Mouse (Mus musculus): ENCODE measurements around the gene Cfap43. TPM values are rescaled to one million over a fixed set of nuclear protein-coding genes. Genes with fewer than 3 reads are reported as not detected.
A peak's percentile ranks its signal among the peaks of the same experiment; 100 is the strongest.

The Cfap43 gene
- polyA plus RNA-seq, 1 experiment, result 0.02 TPM

DNA sequence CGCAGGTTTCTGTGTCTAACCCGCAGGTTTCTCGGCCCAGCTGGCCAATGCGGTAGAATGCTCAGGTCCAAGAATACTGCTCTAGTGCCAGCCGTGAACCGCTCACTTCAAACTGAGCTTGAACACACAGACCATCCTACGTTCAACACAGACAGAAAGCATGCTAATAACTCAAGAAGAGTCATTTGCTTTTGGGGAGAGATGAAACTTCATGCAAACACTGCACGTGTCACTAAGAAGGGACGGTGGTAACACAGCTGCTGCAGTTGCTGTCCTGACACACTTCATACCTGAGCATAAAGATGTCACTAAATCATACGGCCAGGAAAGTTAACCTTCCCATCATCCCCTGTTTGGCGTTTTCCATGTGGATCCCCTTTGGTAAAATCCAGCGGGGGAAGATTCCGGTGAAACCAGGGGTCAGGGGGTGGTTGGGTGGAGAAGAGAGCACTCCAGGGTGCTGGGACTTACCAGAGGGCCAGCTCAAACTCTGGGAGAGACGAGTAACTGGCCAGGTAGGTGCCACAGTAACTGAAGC is 89.1 kb downstream of the Cfap43 start:
- no peak overlapping the region for H3K4me3 ChIP-seq
- no peaks in the 10 kb centered on the region for H3K79me2 ChIP-seq (ENCODE audit: control insufficient read depth, insufficient read depth)
- TF ChIP-seq MYOG (IDR thresholded peaks at IDR 0.05; ENCODE audit: control insufficient read depth in 1 of 3, insufficient read depth in 1 of 3, insufficient read length in 2 of 3, low read depth in 2 of 3) (no peak), USF1 (IDR thresholded peaks at IDR 0.05; ENCODE audit: low read depth) (no peak), REST (IDR thresholded peaks at IDR 0.05; ENCODE audit: insufficient read depth, insufficient read length) (no peak), CEBPB (IDR thresholded peaks at IDR 0.05; ENCODE audit: insufficient read depth, poor library complexity, severe bottlenecking) (no peak)
- no peak overlapping the region for H3K4me2 ChIP-seq (ENCODE audit: low read depth)
- no peaks in the 10 kb centered on the region for H3K27me3 ChIP-seq (ENCODE audit: control insufficient read depth, insufficient read depth, insufficient read length)
- no peaks in the 10 kb centered on the region for H3K36me3 ChIP-seq (ENCODE audit: control insufficient read depth, insufficient read depth)
- H3ac ChIP-seq (ENCODE audit: control insufficient read depth, insufficient read length), result no peak overlapping the region

DNA sequence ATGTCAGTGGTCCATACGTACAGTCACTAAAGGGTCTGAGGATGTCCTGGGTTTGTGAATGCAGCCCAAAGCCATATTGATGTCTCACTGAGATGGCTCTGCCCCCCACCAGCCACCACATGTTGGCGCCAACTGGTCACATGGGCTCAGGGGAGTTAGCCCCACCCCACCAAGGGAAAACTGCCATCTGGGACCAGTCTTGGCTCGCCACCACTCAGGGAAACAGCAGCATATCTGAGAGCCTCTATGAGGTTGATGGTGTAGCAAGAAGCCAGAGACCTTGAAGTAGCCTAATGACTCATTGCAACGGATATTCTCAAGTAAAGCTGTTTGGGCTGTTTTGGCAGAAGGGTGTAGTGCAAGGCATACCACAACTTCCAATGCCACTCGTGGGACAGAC is 95.1 kb downstream of the Cfap43 start:
- TF ChIP-seq SRF (IDR thresholded peaks at IDR 0.05; ENCODE audit: control insufficient read depth, insufficient read length, low read depth), result no peak
- TF ChIP-seq USF1 (IDR thresholded peaks at IDR 0.05; ENCODE audit: low read depth), result peak; percentile 50
- no peaks in the 10 kb centered on the region for H3K79me2 ChIP-seq (ENCODE audit: control insufficient read depth, insufficient read depth)
- H3K36me3 ChIP-seq (ENCODE audit: control insufficient read depth, insufficient read depth), result no peaks in the 10 kb centered on the region
- no peak overlapping the region for H3K4me2 ChIP-seq (ENCODE audit: low read depth)
- H3K4me3 ChIP-seq, result no peak overlapping the region
- H3ac ChIP-seq (ENCODE audit: control insufficient read depth, insufficient read length), result no peak overlapping the region
- no peaks in the 10 kb centered on the region for H3K27me3 ChIP-seq (ENCODE audit: control insufficient read depth, insufficient read depth, insufficient read length)

DNA sequence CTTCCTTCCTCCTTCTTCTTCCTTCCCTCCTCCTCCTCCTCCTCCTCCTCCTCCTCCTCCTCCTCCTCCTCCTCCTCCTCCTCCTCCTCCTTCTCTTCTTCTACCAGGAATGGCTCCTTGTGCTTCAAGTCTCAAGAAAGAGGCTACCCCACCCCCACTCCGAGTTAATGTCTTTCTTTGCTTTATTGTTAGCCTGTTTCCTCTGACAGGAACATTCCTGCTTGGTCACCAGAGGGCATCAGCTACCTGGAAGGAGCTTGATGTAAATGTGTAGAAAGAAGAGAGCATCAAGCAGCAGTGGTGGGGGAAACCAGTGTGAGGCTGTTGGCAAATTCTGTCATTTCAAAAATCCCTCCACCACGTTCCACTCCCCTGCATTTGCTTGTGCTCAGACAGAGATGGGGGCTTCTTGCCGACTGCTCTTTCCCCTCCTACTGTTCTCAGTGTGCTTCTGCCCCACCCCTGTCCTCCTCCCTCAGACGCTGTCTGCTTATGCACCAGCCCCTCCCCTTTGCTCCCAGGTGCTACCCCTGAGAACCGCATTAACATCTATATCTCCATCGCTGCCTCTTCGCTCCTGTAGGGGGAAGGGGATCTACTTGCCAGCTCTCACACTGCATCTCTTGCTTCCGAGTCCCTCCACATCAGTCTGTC is 96.8 kb downstream of the Cfap43 start:
- Histone ChIP-seq H3K4me2 (ENCODE audit: low read depth) (no peak overlapping the region), H3K27me3 (ENCODE audit: control insufficient read depth, insufficient read depth, insufficient read length) (no peaks in the 10 kb centered on the region), H3K79me2 (ENCODE audit: control insufficient read depth, insufficient read depth) (no peaks in the 10 kb centered on the region), H3ac (ENCODE audit: control insufficient read depth, insufficient read length) (no peak overlapping the region), H3K36me3 (ENCODE audit: control insufficient read depth, insufficient read depth) (no peaks in the 10 kb centered on the region), H3K4me3 (no peak overlapping the region)
- TF ChIP-seq POLR2AphosphoS2 (IDR thresholded peaks at IDR 0.05; ENCODE audit: insufficient read length, low read depth) (no peak), TCF3 (IDR thresholded peaks at IDR 0.05; ENCODE audit: insufficient read length, low read depth) (no peak), SRF (IDR thresholded peaks at IDR 0.05; ENCODE audit: control insufficient read depth, insufficient read length, low read depth) (no peak), E2F4 (IDR thresholded peaks at IDR 0.05; ENCODE audit: insufficient read depth) (no peak), CEBPB (IDR thresholded peaks at IDR 0.05; ENCODE audit: insufficient read depth, poor library complexity, severe bottlenecking) (no peak), TCF12 (IDR thresholded peaks at IDR 0.05; ENCODE audit: insufficient read depth, poor library complexity, severe bottlenecking) (no peak), REST (IDR thresholded peaks at IDR 0.05; ENCODE audit: insufficient read depth, insufficient read length) (no peak), POLR2A (IDR thresholded peaks at IDR 0.05; ENCODE audit: insufficient read length, low read depth) (no peak), MYOG (IDR thresholded peaks at IDR 0.05; ENCODE audit: control insufficient read depth in 1 of 3, insufficient read depth in 1 of 3, insufficient read length in 2 of 3, low read depth in 2 of 3) (no peak), MYOD1 (IDR thresholded peaks at IDR 0.05; ENCODE audit: control insufficient read depth in 1 of 3, insufficient read length in 2 of 3, low read depth in 2 of 3) (no peak), MAX (IDR thresholded peaks at IDR 0.05; ENCODE audit: low read depth) (no peak), USF1 (IDR thresholded peaks at IDR 0.05; ENCODE audit: low read depth) (no peak)

DNA sequence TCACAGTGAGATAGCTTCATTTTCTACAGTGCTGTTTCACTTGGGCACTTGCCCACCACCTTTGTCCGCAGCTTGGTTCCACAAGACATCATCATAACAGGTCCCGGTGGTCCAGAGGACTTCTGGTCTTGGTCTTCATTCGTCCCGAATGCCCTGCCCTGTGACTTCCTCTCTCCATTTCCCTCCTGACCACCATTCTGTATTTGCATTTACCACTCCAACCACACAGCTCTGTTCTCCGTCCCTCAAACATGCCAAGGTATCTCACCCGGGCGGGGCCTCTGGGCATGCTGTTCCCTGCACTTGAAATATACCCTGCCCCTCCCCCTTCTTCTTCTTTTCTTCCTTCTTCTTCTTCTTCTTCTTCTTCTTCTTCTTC is 97.6 kb downstream of the Cfap43 start:
- Histone ChIP-seq H3K79me2 (ENCODE audit: control insufficient read depth, insufficient read depth) (no peaks in the 10 kb centered on the region), H3K27me3 (ENCODE audit: control insufficient read depth, insufficient read depth, insufficient read length) (no peaks in the 10 kb centered on the region), H3ac (ENCODE audit: control insufficient read depth, insufficient read length) (no peak overlapping the region), H3K36me3 (ENCODE audit: control insufficient read depth, insufficient read depth) (no peaks in the 10 kb centered on the region), H3K4me2 (ENCODE audit: low read depth) (peak overlapping the region; percentile 46), H3K4me3 (no peak overlapping the region)
- TF ChIP-seq POLR2AphosphoS2 (IDR thresholded peaks at IDR 0.05; ENCODE audit: insufficient read length, low read depth) (no peak), MYOG (IDR thresholded peaks at IDR 0.05; ENCODE audit: control insufficient read depth in 1 of 3, insufficient read depth in 1 of 3, insufficient read length in 2 of 3, low read depth in 2 of 3) (no peak), REST (IDR thresholded peaks at IDR 0.05; ENCODE audit: insufficient read depth, insufficient read length) (no peak), USF1 (IDR thresholded peaks at IDR 0.05; ENCODE audit: low read depth) (no peak), MAX (IDR thresholded peaks at IDR 0.05; ENCODE audit: low read depth) (no peak), E2F4 (IDR thresholded peaks at IDR 0.05; ENCODE audit: insufficient read depth) (no peak), POLR2A (IDR thresholded peaks at IDR 0.05; ENCODE audit: insufficient read length, low read depth) (no peak), MYOD1 (IDR thresholded peaks at IDR 0.05; ENCODE audit: control insufficient read depth in 1 of 3, insufficient read length in 2 of 3, low read depth in 2 of 3) (no peak), SRF (IDR thresholded peaks at IDR 0.05; ENCODE audit: control insufficient read depth, insufficient read length, low read depth) (no peak), TCF3 (IDR thresholded peaks at IDR 0.05; ENCODE audit: insufficient read length, low read depth) (no peak), CEBPB (IDR thresholded peaks at IDR 0.05; ENCODE audit: insufficient read depth, poor library complexity, severe bottlenecking) (no peak), TCF12 (IDR thresholded peaks at IDR 0.05; ENCODE audit: insufficient read depth, poor library complexity, severe bottlenecking) (no peak)

DNA sequence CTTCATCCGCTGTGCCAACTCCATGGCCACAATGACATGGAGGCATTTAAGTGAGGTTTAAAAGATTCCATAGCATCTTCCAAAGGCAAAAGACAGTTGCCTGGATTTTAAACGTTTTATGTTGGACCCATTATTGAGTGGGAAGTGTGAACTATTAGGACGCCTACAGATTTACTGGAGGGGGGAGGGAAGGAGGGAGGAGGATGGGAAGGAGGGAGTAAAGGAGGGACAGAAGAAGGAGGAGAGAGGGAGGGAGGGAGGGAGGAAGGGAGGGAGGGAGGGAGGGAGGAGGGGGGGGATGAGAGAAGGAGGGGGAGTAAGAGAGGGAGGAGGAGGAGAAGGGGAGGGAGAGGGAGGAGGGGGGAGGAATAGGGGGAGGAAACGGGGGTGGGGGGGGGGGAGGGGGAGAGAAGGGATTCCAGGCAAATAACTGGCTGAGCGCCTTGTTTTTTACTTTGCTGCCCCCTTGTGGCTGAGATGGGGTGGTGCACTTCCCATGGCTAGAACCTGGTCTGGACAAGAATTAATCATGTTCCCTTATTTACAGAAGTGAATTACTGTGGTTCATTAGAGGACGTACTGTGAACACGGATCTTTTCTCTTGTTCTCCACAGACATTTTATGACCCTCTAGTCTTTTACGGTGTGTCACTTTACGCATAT is 98.1 kb downstream of the Cfap43 start:
- H3ac ChIP-seq (ENCODE audit: control insufficient read depth, insufficient read length), result no peak overlapping the region
- H3K4me2 ChIP-seq (ENCODE audit: low read depth), result peak overlapping the region; percentile 46
- H3K79me2 ChIP-seq (ENCODE audit: control insufficient read depth, insufficient read depth), result no peaks in the 10 kb centered on the region
- H3K4me3 ChIP-seq, result no peak overlapping the region
- no peak for TF ChIP-seq MYOD1 (IDR thresholded peaks at IDR 0.05; ENCODE audit: control insufficient read depth in 1 of 3, insufficient read length in 2 of 3, low read depth in 2 of 3)
- no peak for TF ChIP-seq SRF (IDR thresholded peaks at IDR 0.05; ENCODE audit: control insufficient read depth, insufficient read length, low read depth)
- TF ChIP-seq TCF12 (IDR thresholded peaks at IDR 0.05; ENCODE audit: insufficient read depth, poor library complexity, severe bottlenecking), result no peak
- TF ChIP-seq MYOG (IDR thresholded peaks at IDR 0.05; ENCODE audit: control insufficient read depth in 1 of 3, insufficient read depth in 1 of 3, insufficient read length in 2 of 3, low read depth in 2 of 3), result no peak
- TF ChIP-seq MAX (IDR thresholded peaks at IDR 0.05; ENCODE audit: low read depth), result no peak
- no peak for TF ChIP-seq USF1 (IDR thresholded peaks at IDR 0.05; ENCODE audit: low read depth)
- no peak for TF ChIP-seq CEBPB (IDR thresholded peaks at IDR 0.05; ENCODE audit: insufficient read depth, poor library complexity, severe bottlenecking)
- TF ChIP-seq POLR2AphosphoS2 (IDR thresholded peaks at IDR 0.05; ENCODE audit: insufficient read length, low read depth), result no peak
- no peak for TF ChIP-seq E2F4 (IDR thresholded peaks at IDR 0.05; ENCODE audit: insufficient read depth)
- TF ChIP-seq POLR2A (IDR thresholded peaks at IDR 0.05; ENCODE audit: insufficient read length, low read depth), result no peak
- no peak for TF ChIP-seq TCF3 (IDR thresholded peaks at IDR 0.05; ENCODE audit: insufficient read length, low read depth)
- no peak for TF ChIP-seq REST (IDR thresholded peaks at IDR 0.05; ENCODE audit: insufficient read depth, insufficient read length)
- no peaks in the 10 kb centered on the region for H3K27me3 ChIP-seq (ENCODE audit: control insufficient read depth, insufficient read depth, insufficient read length)
- no peaks in the 10 kb centered on the region for H3K36me3 ChIP-seq (ENCODE audit: control insufficient read depth, insufficient read depth)
